Mouse (Mus musculus) forebrain, embryonic 11.5 days (tissue): ENCODE results near the gene Thyn1. TPM values are rescaled to one million over a fixed set of nuclear protein-coding genes. Genes with fewer than 3 reads are reported as not detected.

Experiments used
- polyA plus RNA-seq: library from polyadenylated mRNA; unstranded; fragments of >200 nt; fragmentation: Nextera tagmentation; extraction: Ambion mirVana; gene quantifications from 2 replicates; pipeline ENCODE4 v1.2.1, GENCODE M21; 2014

Thyn1 gene
- polyA plus RNA-seq, 1 experiment from 2014 or later = 155 TPM

Other genes starting within 250 kb of the Thyn1 start
- 5.3 and 5.8 TPM in 2 replicates for gene Glb1l2, start 193.2 kb upstream of the Thyn1 start, polyA plus RNA-seq
- gene Glb1l3, start 138.8 kb upstream of the Thyn1 start, polyA plus RNA-seq = not detected in 2 replicates
- not detected in 2 replicates for gene Gm1110, start 76.6 kb upstream of the Thyn1 start, polyA plus RNA-seq
- gene Acad8, start 144 bp upstream of the Thyn1 start, polyA plus RNA-seq = 38.2 and 43.6 TPM in 2 replicates
- 56.9 and 59.8 TPM in 2 replicates for gene Vps26b, start 30.4 kb downstream of the Thyn1 start, polyA plus RNA-seq
- 44.7 and 48.7 TPM in 2 replicates for gene Ncapd3, start 30.5 kb downstream of the Thyn1 start, polyA plus RNA-seq
- 168 and 176 TPM in 2 replicates for gene Jam3, start 155.7 kb downstream of the Thyn1 start, polyA plus RNA-seq